Mouse (Mus musculus) hindbrain, embryonic 14.5 days (tissue): ENCODE results near the gene Ppp1r1b. TPM values are rescaled to one million over a fixed set of nuclear protein-coding genes. Genes with fewer than 3 reads are reported as not detected.

Experiments used
- ATAC-seq: fragments of 200-750 bp; cut with Nextera tagmentation; 2 replicates; pipeline ENCODE4 v1.8.0; 2017; ENCODE audit warnings: moderate number of reproducible peaks, mild to moderate bottlenecking, moderate TSS enrichment, moderate library complexity; ENCODE audit not compliant: low FRiP score
- DNase-seq: peaks from one replicate; pipeline ENCODE4 v3.0.0-alpha.2; 2015; ENCODE audit warnings: low spot score
- H3K27ac ChIP-seq: fragments of 300-500 bp; sonication (generic); 2 replicates; pipeline ENCODE4 v1.5.1; 2014; ENCODE audit warnings: mild to moderate bottlenecking, moderate library complexity
- H3K27me3 ChIP-seq: fragments of 300-500 bp; sonication (generic); 2 replicates; pipeline ENCODE4 v1.6.1; 2014; ENCODE audit warnings: mild to moderate bottlenecking, low read length, mixed read lengths; ENCODE audit not compliant: control insufficient read depth, insufficient read depth
- H3K36me3 ChIP-seq: fragments of 300-500 bp; sonication (generic); replicated peaks from 2 replicates; pipeline ENCODE4 v1.6.1; 2014; ENCODE audit not compliant: control insufficient read depth, insufficient read depth
- H3K4me1 ChIP-seq: fragments of 300-500 bp; sonication (generic); replicated peaks from 2 replicates; pipeline ENCODE4 v1.6.1; 2014; ENCODE audit warnings: antibody characterized with exemption, low read length, mixed read lengths; ENCODE audit not compliant: control insufficient read depth, insufficient read depth
- H3K4me2 ChIP-seq: fragments of 300-500 bp; sonication (generic); replicated peaks from 2 replicates; pipeline ENCODE4 v1.6.1; 2014; ENCODE audit warnings: mild to moderate bottlenecking, moderate library complexity
- H3K4me3 ChIP-seq: fragments of 300-500 bp; sonication (generic); replicated peaks from 2 replicates; pipeline ENCODE4 v1.5.1; 2014; ENCODE audit warnings: mild to moderate bottlenecking, low read length
- H3K9ac ChIP-seq: fragments of 300-500 bp; sonication (generic); 2 replicates; pipeline ENCODE4 v1.6.1; 2014
- H3K9me3 ChIP-seq: fragments of 300-500 bp; sonication (generic); 2 replicates; pipeline ENCODE4 v1.6.1; 2016; ENCODE audit warnings: low read length; ENCODE audit not compliant: control insufficient read depth
- WGBS: fragments of 180-500 bp; shearing (Covaris S2); extraction: QIAGEN DNeasy Blood & Tissue Kit; methylation state at CpG from one replicate; pipeline ENCODE4 v1.1.7; 2014; 5-methylcytosine and 5-hydroxymethylcytosine counted together
- polyA plus RNA-seq: library from polyadenylated mRNA; unstranded; fragments of >200 nt; fragmentation: Nextera tagmentation; extraction: Ambion mirVana; gene quantifications from 2 replicates; pipeline ENCODE4 v1.2.1, GENCODE M21; 2014

Ppp1r1b gene
- polyA plus RNA-seq, 1 experiment from 2014 or later, result 3.3 TPM

DNA sequence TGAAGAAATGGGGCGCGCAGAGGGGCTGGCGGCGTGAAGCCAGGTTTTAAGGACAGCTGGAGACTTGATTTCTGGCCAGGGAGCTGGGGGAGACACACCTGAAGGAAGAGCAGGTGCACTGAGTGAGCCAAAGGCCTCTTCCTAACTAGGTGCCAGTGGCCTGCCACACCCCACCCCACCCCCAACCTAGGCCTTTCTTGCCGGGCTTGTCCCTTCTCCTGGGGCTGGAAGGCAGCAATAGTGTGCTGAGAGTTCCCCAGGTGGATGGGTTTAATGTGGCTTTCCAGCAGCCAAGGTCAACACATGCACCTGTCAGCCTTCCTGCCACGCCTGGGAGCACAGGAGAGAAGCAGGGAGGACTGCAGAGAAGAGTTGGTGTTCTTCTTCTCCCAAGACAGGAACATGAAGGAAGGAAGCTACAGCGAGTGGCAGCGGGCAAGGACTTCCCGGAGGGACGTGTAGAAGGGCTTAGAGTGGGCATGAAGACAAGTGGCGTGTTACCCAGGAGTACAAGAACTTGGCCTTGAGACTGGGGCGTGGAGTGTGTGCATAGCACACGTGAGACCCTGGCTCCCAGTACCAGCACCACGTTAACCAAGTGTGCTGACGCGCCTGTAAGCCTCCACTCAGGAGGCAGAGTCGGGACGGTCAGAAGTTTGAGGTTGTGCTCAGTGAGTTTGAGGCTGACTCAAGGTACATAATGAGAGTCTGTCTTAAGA lies 4.2 kb downstream of the Ppp1r1b start:
- Histone ChIP-seq H3K4me3 (no peak overlapping the region), H3K9ac (no peak overlapping the region), H3K36me3 (no peaks in the 10 kb centered on the region), H3K4me2 (no peak overlapping the region), H3K27ac (no peak overlapping the region), H3K4me1 (peaks cover 10% of the 10 kb centered on the region; the same call in 1 of the 2 replicates), H3K27me3 (peaks cover 65% of the 10 kb centered on the region), H3K9me3 (no peaks in the 10 kb centered on the region)
- DNase-seq (no peak), ATAC-seq (no peak)
- WGBS, result 79% methylated on average over 18 of the region's 18 CpGs

- H3K27me3 ChIP-seq, result peaks cover 52% of the 10 kb centered on the region
- no peak overlapping the region for H3K9ac ChIP-seq
- H3K36me3 ChIP-seq, result no peaks in the 10 kb centered on the region
- no peak overlapping the region for H3K4me3 ChIP-seq
- H3K4me1 ChIP-seq, result peaks cover 5% of the 10 kb centered on the region; the same call in 1 of the 2 replicates
- WGBS, result 41% methylated on average over 8 of the region's 8 CpGs
- no peak overlapping the region for H3K27ac ChIP-seq
- no peak for DNase-seq
- no peak overlapping the region for H3K4me2 ChIP-seq
- no peak for ATAC-seq
- no peaks in the 10 kb centered on the region for H3K9me3 ChIP-seq
Measured at GRCm38 (mm10) chr11:98353651-98354211, 5.5 kb downstream of the Ppp1r1b start.

GRCm38 (mm10) chr11:98354445-98354844 lies 6.2 kb downstream of the Ppp1r1b start:
- H3K4me1 ChIP-seq, result peaks cover 12% of the 10 kb centered on the region
- no peak overlapping the region for H3K4me3 ChIP-seq
- H3K4me2 ChIP-seq, result no peak overlapping the region
- no peaks in the 10 kb centered on the region for H3K9me3 ChIP-seq
- no peak overlapping the region for H3K9ac ChIP-seq
- no peak for DNase-seq
- peaks cover 45% of the 10 kb centered on the region for H3K27me3 ChIP-seq
- H3K27ac ChIP-seq, result no peak overlapping the region
- H3K36me3 ChIP-seq, result no peaks in the 10 kb centered on the region
- ATAC-seq, result no peak
- 62% methylated on average over 14 of the region's 14 CpGs for WGBS

DNA sequence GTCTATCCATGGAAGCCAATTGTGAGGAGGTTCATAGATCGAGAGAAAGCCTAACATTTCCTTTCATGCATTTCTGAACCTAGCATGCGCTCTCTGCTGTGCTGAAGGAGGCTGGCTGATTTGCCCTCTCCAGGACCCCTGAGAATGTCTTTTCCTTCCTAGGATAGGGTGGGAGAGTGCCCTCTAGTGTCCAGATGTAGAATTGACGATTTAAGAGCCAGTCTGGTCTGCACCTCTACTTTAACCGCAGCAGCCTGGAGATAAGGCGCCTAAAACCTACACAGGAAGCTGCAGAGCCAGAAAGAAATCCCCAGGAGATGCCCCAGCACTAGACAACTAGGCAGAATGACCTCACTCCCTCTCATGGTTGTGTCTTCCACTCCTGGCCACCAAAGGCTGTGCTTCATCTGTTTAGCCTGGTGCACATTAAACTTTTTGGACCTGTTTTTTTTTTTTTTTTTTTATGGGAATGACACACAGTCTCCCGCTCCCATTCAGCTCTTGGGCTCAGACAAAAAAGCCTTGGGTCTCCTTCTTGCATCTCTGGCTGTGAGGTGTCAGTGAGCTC lies 7.6 kb downstream of the Ppp1r1b start:
- no peak overlapping the region for H3K27ac ChIP-seq
- peak; percentile 85 for DNase-seq
- WGBS, result 11% methylated on average over 6 of the region's 6 CpGs

DNA sequence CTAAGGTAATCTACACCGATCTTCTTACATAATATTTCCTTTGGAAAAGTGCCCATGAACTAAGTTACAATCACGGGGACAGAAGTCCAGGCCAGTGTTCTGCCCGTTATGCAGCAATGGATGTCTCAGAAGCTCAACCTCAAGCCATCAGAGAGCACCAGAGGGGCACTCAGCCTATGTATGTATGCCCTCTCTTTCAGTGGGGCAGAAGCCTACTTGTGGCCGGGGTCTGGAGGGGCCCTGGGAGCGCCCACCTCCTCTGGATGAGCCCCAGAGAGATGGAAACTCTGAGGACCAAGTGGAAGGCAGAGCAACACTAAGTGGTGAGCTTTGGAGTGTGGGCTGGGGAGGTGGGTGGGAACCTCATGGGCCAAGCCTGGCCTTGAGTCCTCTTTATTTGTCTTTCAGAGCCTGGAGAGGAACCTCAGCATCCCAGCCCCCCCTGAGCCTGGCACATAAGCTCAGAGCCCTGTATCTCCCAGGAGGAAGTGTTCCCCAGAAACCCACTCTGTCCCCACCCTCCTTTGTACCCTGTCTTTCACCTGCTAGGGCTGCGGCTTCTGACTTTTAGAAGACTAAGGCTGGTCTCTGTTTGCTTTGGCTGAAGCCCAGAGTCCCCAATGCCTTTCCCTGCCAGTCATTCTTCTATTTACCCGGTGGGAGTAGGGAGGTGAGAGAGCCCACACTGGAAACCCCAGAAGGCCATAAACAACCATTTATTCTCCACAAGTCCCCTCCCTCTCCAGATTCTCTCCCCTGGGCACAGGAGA lies 8.6 kb downstream of the Ppp1r1b start:
- H3K27ac ChIP-seq, result no peak overlapping the region
- H3K4me3 ChIP-seq, result no peak overlapping the region
- H3K9ac ChIP-seq, result no peak overlapping the region
- DNase-seq (no peak), ATAC-seq (no peak)
- H3K4me2 ChIP-seq, result no peak overlapping the region
- H3K9me3 ChIP-seq, result no peaks in the 10 kb centered on the region
- peaks cover 21% of the 10 kb centered on the region for H3K27me3 ChIP-seq
- H3K4me1 ChIP-seq, result peaks cover 30% of the 10 kb centered on the region
- WGBS, result 79% methylated on average over 7 of the region's 7 CpGs
- H3K36me3 ChIP-seq, result no peaks in the 10 kb centered on the region

More for the DNA sequence above, 7.6 kb downstream of the Ppp1r1b start:
- H3K36me3 ChIP-seq, result no peaks in the 10 kb centered on the region
- ATAC-seq, result no peak
- no peak overlapping the region for H3K4me3 ChIP-seq
- H3K9me3 ChIP-seq, result no peaks in the 10 kb centered on the region
- peaks cover 25% of the 10 kb centered on the region for H3K4me1 ChIP-seq
- no peak overlapping the region for H3K4me2 ChIP-seq
- H3K27me3 ChIP-seq, result peaks cover 31% of the 10 kb centered on the region
- H3K9ac ChIP-seq, result no peak overlapping the region

DNA sequence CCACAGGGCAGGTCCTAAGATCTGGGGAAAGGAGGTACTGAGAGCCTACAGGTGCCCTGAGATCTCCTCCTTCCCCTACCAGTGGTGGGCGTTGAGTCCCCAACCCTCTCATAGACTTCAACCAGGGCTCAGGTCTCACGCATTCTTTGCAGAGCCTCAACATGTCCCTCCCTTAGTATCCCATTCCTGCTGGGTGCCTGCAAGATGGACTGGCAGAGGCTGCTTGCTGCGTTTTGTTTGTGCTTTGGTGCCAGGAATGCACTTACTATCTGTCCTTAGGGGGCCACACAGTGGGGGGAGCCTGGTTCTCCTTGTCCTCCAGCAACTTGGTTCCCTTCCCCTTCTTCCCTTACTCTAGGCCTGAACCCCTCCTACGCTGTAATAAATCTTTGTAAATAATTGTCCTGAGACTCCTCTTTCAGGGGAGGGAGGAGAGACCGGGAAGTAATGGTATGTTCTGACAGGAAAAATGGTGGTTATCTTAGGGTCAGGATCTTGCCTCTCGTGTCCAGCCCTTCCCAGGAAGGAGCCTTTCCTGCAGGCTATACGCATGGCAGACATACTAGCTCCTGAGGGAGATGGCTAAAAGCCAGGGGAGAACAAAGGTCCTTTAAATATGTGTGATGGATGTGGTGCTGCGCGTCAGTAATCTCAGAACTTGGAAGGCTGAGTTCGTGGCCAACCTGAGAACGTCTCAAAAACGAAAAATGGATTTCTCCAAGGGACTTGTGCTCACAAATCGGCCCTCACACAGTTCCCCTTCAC lies 9.4 kb downstream of the Ppp1r1b start:
- Histone ChIP-seq H3K4me1 (peaks cover 30% of the 10 kb centered on the region), H3K4me3 (peak overlapping the region; percentile 72), H3K36me3 (no peaks in the 10 kb centered on the region), H3K9me3 (no peaks in the 10 kb centered on the region), H3K27ac (peak overlapping the region; percentile 85), H3K27me3 (peaks cover 14% of the 10 kb centered on the region), H3K4me2 (peak overlapping the region; percentile 93), H3K9ac (peak overlapping the region; percentile 74)
- DNase-seq, result no peak
- no peak for ATAC-seq
- WGBS, result 8% methylated on average over 13 of the region's 13 CpGs

- Histone ChIP-seq H3K36me3 (no peaks in the 10 kb centered on the region), H3K27me3 (0 out of 2 replicates have a peak, but pooled peaks cover 5% of the 10 kb centered on the region), H3K27ac (peak within 1 kb of the TSS; percentile 85), H3K9me3 (no peaks in the 10 kb centered on the region), H3K9ac (peak within 1 kb of the TSS; percentile 74), H3K4me1 (peaks cover 30% of the 10 kb centered on the region), H3K4me3 (peak within 1 kb of the TSS; percentile 72), H3K4me2 (peak within 1 kb of the TSS; percentile 93)
- WGBS, result under 1% methylated on average over 59 of the region's 60 CpGs
- ATAC-seq, result peak; percentile 86
- peak; percentile 90 for DNase-seq
Measured at GRCm38 (mm10) chr11:98358161-98359083, 10.2 kb downstream of the Ppp1r1b start, which contains the start of gene Stard3. TSS of gene Stard3 (plus strand) at chr11:98358368.
